Mouse (Mus musculus) midbrain, embryonic 15.5 days (tissue): ENCODE results near the gene Slc24a4. TPM values are rescaled to one million over a fixed set of nuclear protein-coding genes. Genes with fewer than 3 reads are reported as not detected.

Experiments used
- ATAC-seq: fragments of 200-750 bp; cut with Nextera tagmentation; replicated peaks from 2 replicates; pipeline ENCODE4 v1.8.0; 2017; ENCODE audit warnings: moderate TSS enrichment
- H3K27ac ChIP-seq: fragments of 300-500 bp; sonication (generic); 2 replicates; pipeline ENCODE4 v1.5.1; 2015; ENCODE audit warnings: mild to moderate bottlenecking, inconsistent platforms
- H3K27me3 ChIP-seq: fragments of 300-500 bp; sonication (generic); replicated peaks from 2 replicates; pipeline ENCODE4 v1.6.1; 2015; ENCODE audit warnings: inconsistent platforms
- H3K36me3 ChIP-seq: fragments of 300-500 bp; sonication (generic); replicated peaks from 2 replicates; pipeline ENCODE4 v1.6.1; 2015; ENCODE audit warnings: inconsistent platforms
- H3K4me1 ChIP-seq: fragments of 300-500 bp; sonication (generic); 2 replicates; pipeline ENCODE4 v1.6.1; 2015; ENCODE audit warnings: inconsistent platforms
- H3K4me2 ChIP-seq: fragments of 300-500 bp; sonication (generic); 2 replicates; pipeline ENCODE4 v1.6.1; 2015; ENCODE audit warnings: inconsistent platforms, mild to moderate bottlenecking, moderate library complexity
- H3K4me3 ChIP-seq: fragments of 300-500 bp; sonication (generic); 2 replicates; pipeline ENCODE4 v1.5.1; 2015; ENCODE audit warnings: mild to moderate bottlenecking, inconsistent platforms
- H3K9ac ChIP-seq: fragments of 300-500 bp; sonication (generic); 2 replicates; pipeline ENCODE4 v1.6.1; 2015; ENCODE audit warnings: mild to moderate bottlenecking, inconsistent platforms
- H3K9me3 ChIP-seq: fragments of 300-500 bp; sonication (generic); 2 replicates; pipeline ENCODE4 v1.6.1; 2016; ENCODE audit warnings: inconsistent platforms
- WGBS: fragments of 180-500 bp; shearing (Covaris S2); methylation state at CpG from one replicate; pipeline ENCODE4 v1.1.7; 2015; ENCODE audit warnings: mixed read lengths; 5-methylcytosine and 5-hydroxymethylcytosine counted together
- polyA plus RNA-seq: library from polyadenylated mRNA; unstranded; fragments of >200 nt; fragmentation: Nextera tagmentation; extraction: Ambion mirVana; gene quantifications from 2 replicates; pipeline ENCODE4 v1.2.1, GENCODE M21; 2015

Gene Slc24a4
- polyA plus RNA-seq, 1 experiment from 2014 or later = 1.7 TPM

DNA sequence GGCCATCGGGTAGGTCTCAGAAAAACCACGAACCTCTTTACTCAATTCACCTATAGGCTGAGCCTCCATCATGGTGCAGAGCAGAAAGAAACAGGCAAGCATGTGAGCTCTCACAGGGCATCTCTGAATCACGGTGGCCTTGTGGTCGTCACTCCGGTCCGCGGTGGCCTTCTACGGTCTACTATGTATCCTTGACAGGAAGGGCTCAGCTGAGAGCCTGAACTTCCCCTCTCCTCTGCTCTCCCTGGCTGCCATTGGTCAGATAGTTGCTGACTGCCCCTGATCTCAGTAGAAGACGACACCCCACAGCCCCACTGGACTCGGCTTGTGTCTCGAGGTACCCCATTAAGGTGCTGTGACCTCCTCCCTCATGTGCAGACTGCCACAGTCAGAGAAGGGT is 44.2 kb downstream of the Slc24a4 start:
- no peak overlapping the region for H3K4me2 ChIP-seq
- H3K27me3 ChIP-seq = no peaks in the 10 kb centered on the region
- no peak overlapping the region for H3K27ac ChIP-seq
- 90% methylated on average over 11 of the region's 11 CpGs for WGBS
- no peaks in the 10 kb centered on the region for H3K4me1 ChIP-seq
- H3K4me3 ChIP-seq = no peak overlapping the region
- H3K36me3 ChIP-seq = no peaks in the 10 kb centered on the region
- H3K9me3 ChIP-seq = no peaks in the 10 kb centered on the region
- ATAC-seq = no peak
- H3K9ac ChIP-seq = no peak overlapping the region

GRCm38 (mm10) chr12:102173345-102173744 is 44.8 kb downstream of the Slc24a4 start:
- Histone ChIP-seq H3K9me3 (no peaks in the 10 kb centered on the region), H3K9ac (no peak overlapping the region), H3K4me3 (no peak overlapping the region), H3K27ac (no peak overlapping the region), H3K27me3 (no peaks in the 10 kb centered on the region), H3K4me1 (no peaks in the 10 kb centered on the region), H3K4me2 (no peak overlapping the region), H3K36me3 (no peaks in the 10 kb centered on the region)
- WGBS = 91% methylated on average over 5 of the region's 5 CpGs
- ATAC-seq = no peak

DNA sequence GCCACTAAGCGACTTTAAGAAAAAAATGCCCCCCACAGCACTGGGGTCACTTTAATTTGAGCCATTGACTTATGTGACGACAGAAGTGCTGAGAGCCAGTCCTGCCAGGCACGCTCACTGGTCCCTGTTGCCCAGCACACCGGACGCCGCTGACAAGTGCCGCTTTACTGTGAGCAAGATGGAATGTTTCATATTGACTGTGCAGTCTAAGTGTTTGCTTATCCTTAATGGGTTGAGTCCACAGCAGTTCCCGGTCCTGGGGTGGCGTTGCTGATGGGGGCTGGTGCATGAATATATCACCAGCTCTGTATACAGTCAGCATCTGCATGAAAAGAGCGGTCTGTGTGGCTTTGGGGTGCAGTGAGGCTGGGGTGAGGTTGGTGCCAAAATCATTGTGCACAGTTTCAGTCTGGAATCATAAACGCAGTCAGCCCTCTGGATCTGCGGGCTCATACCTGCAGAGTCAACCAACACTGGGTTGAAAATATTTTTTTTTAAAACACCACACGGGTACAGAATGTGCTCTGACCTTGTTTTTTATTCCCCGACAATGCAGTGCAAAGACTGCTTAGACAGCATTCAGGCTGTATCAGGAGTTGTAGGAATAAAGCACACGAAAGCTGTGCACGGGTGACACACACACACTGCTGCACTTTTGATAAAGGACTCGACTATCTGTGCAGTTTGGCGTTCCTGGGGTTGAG is 52.0 kb downstream of the Slc24a4 start:
- no peak overlapping the region for H3K27ac ChIP-seq
- WGBS = 81% methylated on average over 18 of the region's 18 CpGs

GRCm38 (mm10) chr12:102181799-102182357 is 53.3 kb downstream of the Slc24a4 start:
- 40% methylated on average over 5 of the region's 5 CpGs for WGBS
- no peak for ATAC-seq
- no peak overlapping the region for H3K4me2 ChIP-seq

More for the DNA sequence above, 52.0 kb downstream of the Slc24a4 start:
- Histone ChIP-seq H3K4me2 (no peak overlapping the region), H3K4me1 (peaks cover 11% of the 10 kb centered on the region; the same call in 1 of the 2 replicates), H3K9me3 (no peaks in the 10 kb centered on the region), H3K9ac (no peak overlapping the region), H3K4me3 (no peak overlapping the region), H3K36me3 (no peaks in the 10 kb centered on the region), H3K27me3 (no peaks in the 10 kb centered on the region)
- ATAC-seq = no peak

GRCm38 (mm10) chr12:102182621-102183020 is 54.1 kb downstream of the Slc24a4 start:
- Histone ChIP-seq H3K9me3 (no peaks in the 10 kb centered on the region), H3K27ac (0 out of 2 replicates have a peak overlapping the region, but pooled peaks have one; percentile 9), H3K9ac (no peak overlapping the region), H3K4me2 (no peak overlapping the region), H3K4me3 (no peak overlapping the region), H3K4me1 (peaks cover 11% of the 10 kb centered on the region; the same call in 1 of the 2 replicates), H3K36me3 (no peaks in the 10 kb centered on the region), H3K27me3 (no peaks in the 10 kb centered on the region)
- 79% methylated on average over 6 of the region's 6 CpGs for WGBS
- ATAC-seq = no peak

More at GRCm38 (mm10) chr12:102181799-102182357, 53.3 kb downstream of the Slc24a4 start:
- H3K4me3 ChIP-seq = no peak overlapping the region
- no peak overlapping the region for H3K27ac ChIP-seq
- no peaks in the 10 kb centered on the region for H3K36me3 ChIP-seq
- H3K27me3 ChIP-seq = no peaks in the 10 kb centered on the region
- H3K9me3 ChIP-seq = no peaks in the 10 kb centered on the region
- H3K4me1 ChIP-seq = peaks cover 11% of the 10 kb centered on the region; the same call in 1 of the 2 replicates
- H3K9ac ChIP-seq = no peak overlapping the region

- ATAC-seq = no peak; the same call in 1 of the 2 replicates
- no peak overlapping the region for H3K9ac ChIP-seq
- no peaks in the 10 kb centered on the region for H3K27me3 ChIP-seq
- 41% methylated on average over 9 of the region's 9 CpGs for WGBS
- H3K27ac ChIP-seq = 0 out of 2 replicates have a peak overlapping the region, but pooled peaks have one; percentile 9
- no peak overlapping the region for H3K4me3 ChIP-seq
- no peaks in the 10 kb centered on the region; the same call in 1 of the 2 replicates for H3K9me3 ChIP-seq
- no peak overlapping the region for H3K4me2 ChIP-seq
- H3K36me3 ChIP-seq = no peaks in the 10 kb centered on the region
- peaks cover 11% of the 10 kb centered on the region; the same call in 1 of the 2 replicates for H3K4me1 ChIP-seq
These were observed 54.7 kb downstream of the Slc24a4 start for GRCm38 (mm10) chr12:102183201-102183600.

DNA sequence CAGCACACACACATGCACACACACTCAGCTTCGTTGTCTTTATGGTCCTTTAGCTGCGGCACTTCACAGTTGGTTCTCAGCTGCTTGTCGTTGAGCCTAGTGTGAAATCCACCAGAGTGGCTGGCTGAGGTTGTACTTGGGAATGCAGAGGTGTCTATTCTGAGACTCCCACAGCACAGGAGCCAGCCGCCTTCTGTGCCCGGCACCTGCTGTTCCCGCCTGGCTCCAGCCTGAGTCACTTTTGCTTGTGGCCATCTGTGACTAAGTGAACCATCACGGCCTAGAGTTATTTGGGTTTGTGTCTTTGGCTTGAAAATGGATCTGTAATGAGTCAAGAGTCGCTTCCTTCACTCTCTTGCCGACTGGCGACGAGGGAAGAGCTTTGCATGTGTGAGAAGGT is 62.3 kb downstream of the Slc24a4 start:
- ATAC-seq = no peak
- H3K4me3 ChIP-seq = no peak overlapping the region
- no peak overlapping the region for H3K9ac ChIP-seq
- no peak overlapping the region for H3K4me2 ChIP-seq
- H3K4me1 ChIP-seq = no peaks in the 10 kb centered on the region
- no peak overlapping the region for H3K27ac ChIP-seq
- H3K36me3 ChIP-seq = no peaks in the 10 kb centered on the region
- no peaks in the 10 kb centered on the region; the same call in 1 of the 2 replicates for H3K9me3 ChIP-seq
- 86% methylated on average over 11 of the region's 11 CpGs for WGBS
- H3K27me3 ChIP-seq = no peaks in the 10 kb centered on the region

DNA sequence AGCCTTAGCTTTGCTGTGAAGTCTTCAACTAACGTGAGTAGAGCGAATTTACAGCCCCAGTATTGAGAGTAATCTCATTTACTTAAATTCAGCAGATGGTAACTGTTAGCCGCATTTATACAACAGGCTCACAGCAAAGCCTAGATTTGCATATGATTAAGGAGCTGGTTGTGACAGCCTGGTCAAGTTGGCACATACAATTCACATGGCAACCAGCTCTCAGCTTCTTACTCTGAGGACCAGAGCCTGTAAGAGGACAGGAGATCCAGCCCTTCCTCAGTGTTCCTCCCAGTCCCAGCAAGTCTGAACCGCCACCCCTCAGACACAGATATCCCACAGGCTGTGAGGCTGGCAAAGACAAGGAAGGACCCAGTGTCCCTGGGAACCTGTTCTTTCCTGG is 73.0 kb downstream of the Slc24a4 start:
- no peak overlapping the region for H3K4me2 ChIP-seq
- no peaks in the 10 kb centered on the region for H3K27me3 ChIP-seq
- H3K9me3 ChIP-seq = no peaks in the 10 kb centered on the region
- H3K36me3 ChIP-seq = no peaks in the 10 kb centered on the region
- peaks cover 14% of the 10 kb centered on the region for H3K4me1 ChIP-seq
- 28% methylated on average over 4 of the region's 4 CpGs for WGBS
- ATAC-seq = peak; percentile 55; the same call in 1 of the 2 replicates
- H3K27ac ChIP-seq = no peak overlapping the region
- no peak overlapping the region for H3K9ac ChIP-seq
- H3K4me3 ChIP-seq = no peak overlapping the region

DNA sequence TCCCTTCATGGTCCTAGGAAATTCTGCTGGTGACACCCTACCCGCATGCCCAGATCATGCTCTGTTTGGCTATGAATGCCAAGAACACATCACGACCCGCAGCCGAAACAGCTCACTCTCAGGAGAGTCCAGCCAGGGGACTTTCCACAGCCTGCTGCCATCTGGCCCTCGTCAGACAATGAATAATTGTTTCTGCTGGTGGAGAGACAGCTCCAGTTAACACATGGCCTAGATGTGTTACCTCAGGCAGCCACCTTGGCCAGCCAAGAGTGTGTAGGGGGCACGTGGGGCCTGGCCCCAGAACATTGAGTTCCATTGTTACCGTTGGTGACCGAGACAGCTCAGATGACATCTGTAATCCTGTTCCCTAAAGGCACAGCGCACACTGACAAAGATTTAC is 74.4 kb downstream of the Slc24a4 start:
- peak; percentile 52; the same call in 1 of the 2 replicates for ATAC-seq
- peaks cover 14% of the 10 kb centered on the region for H3K4me1 ChIP-seq
- H3K36me3 ChIP-seq = no peaks in the 10 kb centered on the region
- no peaks in the 10 kb centered on the region for H3K27me3 ChIP-seq
- H3K9ac ChIP-seq = no peak overlapping the region
- H3K4me3 ChIP-seq = no peak overlapping the region
- H3K9me3 ChIP-seq = no peaks in the 10 kb centered on the region
- no peak overlapping the region for H3K4me2 ChIP-seq
- H3K27ac ChIP-seq = no peak overlapping the region
- 33% methylated on average over 9 of the region's 9 CpGs for whole genome bisulfite sequencing

GRCm38 (mm10) chr12:102206471-102206870 is 77.9 kb downstream of the Slc24a4 start:
- 68% methylated on average over 1 of the region's 1 CpGs for WGBS
- Histone ChIP-seq H3K27ac (no peak overlapping the region), H3K36me3 (no peaks in the 10 kb centered on the region)

DNA sequence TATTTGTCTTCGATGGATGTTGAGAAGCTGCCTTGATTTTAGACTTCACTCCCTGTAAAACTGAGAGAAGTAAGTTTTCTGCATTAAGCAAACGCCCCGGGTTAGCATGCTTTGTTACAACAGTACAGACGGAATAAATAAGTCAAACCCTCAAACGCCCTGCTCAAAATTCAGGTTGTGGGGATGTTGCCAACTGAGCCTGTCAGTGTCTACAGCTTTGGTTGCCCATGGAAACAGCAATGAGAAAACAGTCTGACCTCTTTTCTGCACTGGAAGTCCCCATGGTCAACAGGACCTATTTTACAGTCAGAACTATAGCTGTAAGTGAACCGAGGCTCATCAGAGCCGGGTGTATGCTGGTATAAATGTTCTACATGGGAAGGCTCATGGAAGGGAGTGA is 78.7 kb downstream of the Slc24a4 start:
- Histone ChIP-seq H3K27me3 (no peaks in the 10 kb centered on the region), H3K4me3 (no peak overlapping the region), H3K27ac (no peak overlapping the region), H3K9me3 (no peaks in the 10 kb centered on the region), H3K9ac (no peak overlapping the region), H3K4me1 (no peaks in the 10 kb centered on the region; the same call in 1 of the 2 replicates), H3K36me3 (no peaks in the 10 kb centered on the region), H3K4me2 (no peak overlapping the region)
- WGBS = 75% methylated on average over 7 of the region's 7 CpGs
- no peak for ATAC-seq

More at GRCm38 (mm10) chr12:102206471-102206870, 77.9 kb downstream of the Slc24a4 start:
- no peak for ATAC-seq
- H3K4me3 ChIP-seq = no peak overlapping the region
- H3K27me3 ChIP-seq = no peaks in the 10 kb centered on the region
- no peak overlapping the region for H3K9ac ChIP-seq
- no peaks in the 10 kb centered on the region for H3K9me3 ChIP-seq
- H3K4me2 ChIP-seq = no peak overlapping the region
- H3K4me1 ChIP-seq = peaks cover 4% of the 10 kb centered on the region; the same call in 1 of the 2 replicates

- no peak overlapping the region for H3K4me3 ChIP-seq
- H3K36me3 ChIP-seq = no peaks in the 10 kb centered on the region
- H3K4me2 ChIP-seq = no peak overlapping the region
- no peak overlapping the region for H3K9ac ChIP-seq
- H3K9me3 ChIP-seq = no peaks in the 10 kb centered on the region
- no peaks in the 10 kb centered on the region for H3K4me1 ChIP-seq
- 75% methylated on average over 2 of the region's 2 CpGs for WGBS
- ATAC-seq = no peak
- H3K27me3 ChIP-seq = no peaks in the 10 kb centered on the region
- H3K27ac ChIP-seq = no peak overlapping the region
These were observed 82.3 kb downstream of the Slc24a4 start for GRCm38 (mm10) chr12:102210801-102211200.
